Mouse (Mus musculus): Measurements from ENCODE around the gene Ergic3. TPM values are rescaled to one million over a fixed set of nuclear protein-coding genes. Genes with fewer than 3 reads are reported as not detected.

The Ergic3 gene
- polyA plus RNA-seq, 2 experiments, result 72.8 to 95.7 TPM

DNA sequence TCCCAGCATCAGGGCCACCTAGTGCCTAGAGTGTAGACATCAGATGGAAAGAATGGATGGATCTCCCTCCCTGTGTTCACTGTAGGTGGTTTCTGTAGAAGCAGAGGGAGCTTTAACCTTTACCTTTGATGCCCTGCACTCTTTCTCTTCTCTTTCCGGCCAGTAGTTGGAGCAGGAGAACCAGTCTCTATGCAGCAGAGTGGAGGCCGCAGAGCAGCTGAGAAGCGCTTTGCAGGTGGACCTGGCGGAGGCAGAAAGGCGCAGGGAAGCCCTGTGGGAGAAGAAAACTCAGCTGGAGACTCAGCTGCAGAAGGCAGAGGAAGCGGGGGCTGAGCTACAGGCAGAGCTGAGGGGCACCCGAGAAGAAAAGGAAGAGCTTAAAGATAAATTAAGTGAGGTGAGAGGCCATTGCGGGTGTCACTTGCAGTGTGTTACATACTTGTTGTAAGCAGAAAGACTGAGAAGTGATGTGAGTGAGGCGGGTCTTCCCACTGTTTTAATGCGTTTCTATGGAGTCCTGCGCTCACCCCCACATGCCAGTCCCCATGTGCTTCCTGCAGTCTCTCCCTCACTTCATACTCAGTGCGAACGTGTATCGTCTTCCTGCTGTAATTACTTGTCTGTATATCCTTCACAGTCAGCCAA lies 33.6 kb upstream of the Ergic3 start:
- Histone ChIP-seq H3K4me2 (ENCODE audit: low read depth) (no peak overlapping the region), H3K27ac (no peak overlapping the region), H3K4me1 (replicated peaks; ENCODE audit: control insufficient read depth in 2 of 2, insufficient read depth in 2 of 2, low read length in 1 of 2) (peaks cover 0 to 7% of the 10 kb centered on the region in 2 experiments; a peak in 3 of 4 replicates), H3K9ac (replicated peaks) (no peak overlapping the region), H3K27me3 (ENCODE audit: control insufficient read depth, insufficient read depth, low read length) (no peaks in the 10 kb centered on the region), H3K36me3 (replicated peaks; ENCODE audit: control insufficient read depth, insufficient read depth, low read depth) (peaks cover 32% of the 10 kb centered on the region), H3K9me3 (ENCODE audit: control insufficient read depth, low read length) (no peaks in the 10 kb centered on the region), H3K4me3 (ENCODE audit: insufficient read depth in 1 of 2, low read depth in 2 of 2, low read length in 2 of 2) (no peak overlapping the region)
- ATAC-seq (ENCODE audit: insufficient read depth) (no peak), DNase-seq (ENCODE audit: low read depth in 3 of 3, low spot score in 3 of 3) (no peak)
- TF ChIP-seq CTCF (IDR thresholded peaks at IDR 0.05; ENCODE audit: low read depth), result peak; percentile 25
- no peak for TF ChIP-seq EP300 (IDR thresholded peaks at IDR 0.05; ENCODE audit: low read depth)
- WGBS (ENCODE audit: insufficient replicate concordance), result 76% methylated on average over 14 of the region's 14 CpGs

- DNase-seq (ENCODE audit: low read depth in 3 of 3, low spot score in 3 of 3) (no peak), ATAC-seq (ENCODE audit: insufficient read depth) (no peak)
- no peak overlapping the region; the same call in 1 of the 2 replicates for H3K9ac ChIP-seq (replicated peaks)
- no peaks in the 10 kb centered on the region for H3K9me3 ChIP-seq (ENCODE audit: control insufficient read depth, low read length)
- H3K27ac ChIP-seq, result no peak overlapping the region
- H3K4me2 ChIP-seq (ENCODE audit: low read depth), result no peak overlapping the region; the same call in 1 of the 2 replicates
- no peaks in the 10 kb centered on the region for H3K4me1 ChIP-seq (replicated peaks; ENCODE audit: control insufficient read depth in 2 of 2, insufficient read depth in 2 of 2, low read length in 1 of 2)
- peaks cover 19% of the 10 kb centered on the region for H3K36me3 ChIP-seq (replicated peaks; ENCODE audit: control insufficient read depth, insufficient read depth, low read depth)
- TF ChIP-seq EP300 (IDR thresholded peaks at IDR 0.05; ENCODE audit: low read depth) (no peak), CTCF (IDR thresholded peaks at IDR 0.05; ENCODE audit: low read depth) (no peak)
- no peaks in the 10 kb centered on the region for H3K27me3 ChIP-seq (ENCODE audit: control insufficient read depth, insufficient read depth, low read length)
- 27% methylated on average over 5 of the region's 5 CpGs for WGBS (ENCODE audit: insufficient replicate concordance)
- H3K4me3 ChIP-seq (ENCODE audit: insufficient read depth in 1 of 2, low read depth in 2 of 2, low read length in 2 of 2), result peak overlapping the region in 1 of 2 experiments; percentile 28; a peak in 1 of 4 replicates
These were observed 28.4 kb upstream of the Ergic3 start for GRCm38 (mm10) chr2:155979328-155979991.

DNA sequence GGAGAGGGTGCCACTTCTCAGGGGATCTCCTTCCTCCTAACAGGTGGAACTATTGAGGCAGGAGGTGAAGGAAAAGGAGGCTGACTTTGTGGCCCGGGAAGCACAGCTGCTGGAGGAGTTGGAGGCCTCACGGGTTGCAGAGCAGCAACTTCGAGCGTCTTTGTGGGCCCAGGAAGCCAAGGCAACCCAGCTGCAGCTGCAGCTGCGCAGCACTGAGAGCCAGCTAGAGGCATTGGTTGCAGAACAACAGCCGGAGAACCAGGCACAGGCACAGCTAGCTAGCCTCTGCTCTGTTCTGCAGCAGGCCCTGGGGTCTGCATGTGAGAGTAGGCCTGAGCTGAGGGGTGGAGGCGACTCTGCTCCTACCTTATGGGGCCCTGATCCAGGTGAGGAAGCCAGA lies 22.1 kb upstream of the Ergic3 start:
- 79% methylated on average over 7 of the region's 7 CpGs for whole genome bisulfite sequencing (ENCODE audit: insufficient replicate concordance)
- no peak for DNase-seq (ENCODE audit: low read depth in 3 of 3, low spot score in 3 of 3)
- Histone ChIP-seq H3K4me2 (ENCODE audit: low read depth) (no peak overlapping the region), H3K36me3 (replicated peaks; ENCODE audit: control insufficient read depth, insufficient read depth, low read depth) (peaks cover 37% of the 10 kb centered on the region), H3K4me1 (replicated peaks; ENCODE audit: control insufficient read depth in 2 of 2, insufficient read depth in 2 of 2, low read length in 1 of 2) (peaks cover 25 to 32% of the 10 kb centered on the region in 2 experiments), H3K27ac (no peak overlapping the region), H3K9me3 (ENCODE audit: control insufficient read depth, low read length) (no peaks in the 10 kb centered on the region), H3K27me3 (ENCODE audit: control insufficient read depth, insufficient read depth, low read length) (no peaks in the 10 kb centered on the region), H3K4me3 (ENCODE audit: insufficient read depth in 1 of 2, low read depth in 2 of 2, low read length in 2 of 2) (no peak overlapping the region), H3K9ac (replicated peaks) (no peak overlapping the region)
- TF ChIP-seq EP300 (IDR thresholded peaks at IDR 0.05; ENCODE audit: low read depth), result no peak
- no peak for TF ChIP-seq CTCF (IDR thresholded peaks at IDR 0.05; ENCODE audit: low read depth)
- no peak for ATAC-seq (ENCODE audit: insufficient read depth)

DNA sequence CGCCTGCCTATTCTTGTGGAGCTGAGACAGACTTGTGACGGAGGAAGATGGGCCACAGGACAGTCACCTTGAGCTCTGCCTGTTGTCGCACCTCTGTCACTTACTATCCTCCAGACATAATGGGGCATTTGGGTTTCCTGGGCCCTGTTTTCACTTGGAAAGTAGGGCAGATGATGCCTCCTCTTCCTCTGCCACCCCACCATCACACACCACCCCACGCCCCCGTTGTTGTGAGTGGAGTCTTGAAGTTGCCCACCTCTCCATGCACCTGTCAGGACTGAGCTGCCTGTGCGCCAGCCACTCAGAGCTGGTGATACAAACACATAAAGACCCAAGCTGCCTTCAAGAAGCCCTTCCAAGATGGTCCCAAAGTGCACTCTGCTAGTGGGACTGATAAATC lies 20.7 kb upstream of the Ergic3 start:
- Histone ChIP-seq H3K4me1 (replicated peaks; ENCODE audit: control insufficient read depth in 2 of 2, insufficient read depth in 2 of 2, low read length in 1 of 2) (peaks cover 31 to 40% of the 10 kb centered on the region in 2 experiments), H3K9ac (replicated peaks) (no peak overlapping the region; the same call in none of the 2 replicates), H3K27me3 (ENCODE audit: control insufficient read depth, insufficient read depth, low read length) (no peaks in the 10 kb centered on the region), H3K9me3 (ENCODE audit: control insufficient read depth, low read length) (no peaks in the 10 kb centered on the region), H3K4me3 (ENCODE audit: insufficient read depth in 1 of 2, low read depth in 2 of 2, low read length in 2 of 2) (no peak overlapping the region), H3K27ac (peak overlapping the region; percentile 95), H3K36me3 (replicated peaks; ENCODE audit: control insufficient read depth, insufficient read depth, low read depth) (peaks cover 44% of the 10 kb centered on the region), H3K4me2 (ENCODE audit: low read depth) (peak overlapping the region; percentile 82)
- DNase-seq (ENCODE audit: low read depth in 3 of 3, low spot score in 3 of 3), result no peak
- WGBS (ENCODE audit: insufficient replicate concordance), result 95% methylated on average over 6 of the region's 6 CpGs
- TF ChIP-seq CTCF (IDR thresholded peaks at IDR 0.05; ENCODE audit: low read depth), result no peak
- TF ChIP-seq EP300 (IDR thresholded peaks at IDR 0.05; ENCODE audit: low read depth), result no peak
- no peak for ATAC-seq (ENCODE audit: insufficient read depth)

GRCm38 (mm10) chr2:155989085-155989484 lies 18.8 kb upstream of the Ergic3 start:
- ATAC-seq (ENCODE audit: insufficient read depth), result peak; percentile 95
- Histone ChIP-seq H3K9ac (replicated peaks) (peak overlapping the region; percentile 92), H3K9me3 (ENCODE audit: control insufficient read depth, low read length) (no peaks in the 10 kb centered on the region), H3K4me2 (ENCODE audit: low read depth) (peak overlapping the region; percentile 82), H3K36me3 (replicated peaks; ENCODE audit: control insufficient read depth, insufficient read depth, low read depth) (peaks cover 44% of the 10 kb centered on the region), H3K4me1 (replicated peaks; ENCODE audit: control insufficient read depth in 2 of 2, insufficient read depth in 2 of 2, low read length in 1 of 2) (peaks cover 31 to 42% of the 10 kb centered on the region in 2 experiments), H3K27ac (peak overlapping the region; percentile 95), H3K4me3 (ENCODE audit: insufficient read depth in 1 of 2, low read depth in 2 of 2, low read length in 2 of 2) (peak overlapping the region; percentile 62 to 73), H3K27me3 (ENCODE audit: control insufficient read depth, insufficient read depth, low read length) (no peaks in the 10 kb centered on the region)
- TF ChIP-seq EP300 (IDR thresholded peaks at IDR 0.05; ENCODE audit: low read depth), result peak; percentile 89
- peak; percentile 64 for TF ChIP-seq CTCF (IDR thresholded peaks at IDR 0.05; ENCODE audit: low read depth)
- DNase-seq (ENCODE audit: low read depth in 3 of 3, low spot score in 3 of 3), result peak; percentile 79 to 83 (median 82)
- WGBS (ENCODE audit: insufficient replicate concordance), result 6% methylated on average over 4 of the region's 4 CpGs

All from liver, embryonic 14.5 days (tissue).